Mouse (Mus musculus): ENCODE measurements around the gene Ptprt. TPM values are rescaled to one million over a fixed set of nuclear protein-coding genes. Genes with fewer than 3 reads are reported as not detected.

Gene Ptprt
- polyA plus RNA-seq, 1 experiment from 2014 or later = 0.61 TPM

DNA sequence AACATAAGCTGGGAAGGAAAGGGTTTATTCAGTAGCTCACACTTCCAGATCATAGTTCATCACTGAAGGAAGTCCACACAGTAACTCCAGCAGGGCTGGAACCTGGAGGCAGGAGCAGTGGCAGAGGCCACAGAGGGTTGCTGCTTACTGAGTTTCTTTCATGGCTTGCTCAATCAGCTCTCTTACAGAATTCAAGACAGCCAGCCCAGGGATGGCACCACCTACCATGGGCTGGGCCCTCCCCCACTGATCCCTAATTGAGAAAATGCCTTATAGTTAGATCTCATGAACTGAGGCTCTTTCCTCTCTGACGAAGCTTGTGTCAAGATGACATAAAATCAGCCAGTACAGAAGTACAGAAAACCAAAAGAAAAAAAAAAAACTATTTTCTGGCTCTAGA lies 311.9 kb downstream of the Ptprt start:
- Histone ChIP-seq H3K4me2 (ENCODE audit: low read length) (no peak overlapping the region), H3K9me3 (ENCODE audit: control insufficient read depth, low read length) (no peaks in the 10 kb centered on the region), H3K36me3 (ENCODE audit: control insufficient read depth, insufficient read depth, low read length) (no peaks in the 10 kb centered on the region), H3K4me3 (ENCODE audit: control insufficient read depth in 1 of 2, insufficient read depth in 1 of 2, low read depth in 1 of 2, low read length in 2 of 2) (no peak overlapping the region), H3K27ac (replicated peaks in 1 of 2; ENCODE audit: control insufficient read depth in 1 of 2, insufficient read depth in 1 of 2, low read depth in 2 of 2, low read length in 2 of 2) (no peak overlapping the region), H3K9ac (ENCODE audit: low read length) (no peak overlapping the region), H3K27me3 (ENCODE audit: control insufficient read depth, insufficient read depth, low read length) (no peaks in the 10 kb centered on the region), H3K4me1 (ENCODE audit: control insufficient read depth in 2 of 2, insufficient read depth in 2 of 2, low read length in 2 of 2) (no peaks in the 10 kb centered on the region)
- no peak for ATAC-seq (ENCODE audit: insufficient number of reproducible peaks, insufficient read depth, low FRiP score, low read depth)
- WGBS = 37% methylated on average over 1 of the region's 1 CpGs

DNA sequence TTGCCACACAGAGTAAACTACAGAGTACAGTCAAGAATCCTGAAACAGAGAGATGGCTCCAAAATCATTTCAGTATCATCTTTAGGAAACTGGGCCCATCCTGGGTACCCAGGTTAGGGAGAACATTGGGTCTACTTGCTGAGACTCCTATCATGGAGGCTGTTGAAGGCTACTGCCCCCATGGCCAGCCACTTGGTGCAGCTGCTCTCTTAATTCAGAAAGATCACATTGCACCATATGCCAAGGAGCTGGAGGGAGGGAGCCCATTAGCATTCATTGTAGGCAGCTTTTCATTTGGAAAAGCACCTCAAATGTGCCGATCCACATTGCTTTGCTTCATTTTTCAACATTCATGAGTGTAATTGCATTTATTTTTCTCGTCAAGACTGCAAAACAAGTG lies 319.1 kb downstream of the Ptprt start:
- no peak overlapping the region for H3K4me2 ChIP-seq (ENCODE audit: low read length)
- no peaks in the 10 kb centered on the region for H3K9me3 ChIP-seq (ENCODE audit: control insufficient read depth, low read length)
- no peaks in the 10 kb centered on the region for H3K4me1 ChIP-seq (ENCODE audit: control insufficient read depth in 2 of 2, insufficient read depth in 2 of 2, low read length in 2 of 2)
- ATAC-seq (ENCODE audit: insufficient number of reproducible peaks, insufficient read depth, low FRiP score, low read depth) = no peak
- no peaks in the 10 kb centered on the region for H3K36me3 ChIP-seq (ENCODE audit: control insufficient read depth, insufficient read depth, low read length)
- 68% methylated on average over 2 of the region's 2 CpGs for WGBS
- H3K9ac ChIP-seq (ENCODE audit: low read length) = no peak overlapping the region
- no peaks in the 10 kb centered on the region for H3K27me3 ChIP-seq (ENCODE audit: control insufficient read depth, insufficient read depth, low read length)
- H3K4me3 ChIP-seq (ENCODE audit: control insufficient read depth in 1 of 2, insufficient read depth in 1 of 2, low read depth in 1 of 2, low read length in 2 of 2) = no peak overlapping the region
- no peak overlapping the region for H3K27ac ChIP-seq (replicated peaks in 1 of 2; ENCODE audit: control insufficient read depth in 1 of 2, insufficient read depth in 1 of 2, low read depth in 2 of 2, low read length in 2 of 2)

DNA sequence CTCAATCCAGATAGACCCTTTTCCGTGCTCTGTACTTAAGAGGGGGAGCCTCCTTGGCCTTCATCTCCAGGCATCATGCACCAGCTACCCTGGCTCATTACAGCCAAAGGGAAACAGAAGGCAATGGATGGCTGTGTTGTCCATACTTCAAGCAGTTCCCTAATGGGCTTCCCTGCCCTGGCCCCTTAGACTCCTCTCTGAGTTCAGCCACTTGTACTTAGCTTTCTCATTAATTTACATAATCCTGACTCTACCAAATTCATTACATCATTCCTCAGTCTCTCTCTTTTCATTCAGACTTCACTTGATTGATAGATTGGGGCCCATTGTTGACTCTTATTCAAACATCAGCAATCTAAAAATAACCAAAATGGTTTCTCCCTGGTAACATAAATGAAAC lies 320.7 kb downstream of the Ptprt start:
- Histone ChIP-seq H3K9ac (ENCODE audit: low read length) (no peak overlapping the region), H3K36me3 (ENCODE audit: control insufficient read depth, insufficient read depth, low read length) (no peaks in the 10 kb centered on the region), H3K4me2 (ENCODE audit: low read length) (no peak overlapping the region), H3K4me3 (ENCODE audit: control insufficient read depth in 1 of 2, insufficient read depth in 1 of 2, low read depth in 1 of 2, low read length in 2 of 2) (no peak overlapping the region), H3K27ac (replicated peaks in 1 of 2; ENCODE audit: control insufficient read depth in 1 of 2, insufficient read depth in 1 of 2, low read depth in 2 of 2, low read length in 2 of 2) (no peak overlapping the region), H3K4me1 (ENCODE audit: control insufficient read depth in 2 of 2, insufficient read depth in 2 of 2, low read length in 2 of 2) (no peaks in the 10 kb centered on the region), H3K9me3 (ENCODE audit: control insufficient read depth, low read length) (no peaks in the 10 kb centered on the region), H3K27me3 (ENCODE audit: control insufficient read depth, insufficient read depth, low read length) (no peaks in the 10 kb centered on the region)
- ATAC-seq (ENCODE audit: insufficient number of reproducible peaks, insufficient read depth, low FRiP score, low read depth) = no peak
- WGBS = 79% methylated on average over 1 of the region's 1 CpGs

DNA sequence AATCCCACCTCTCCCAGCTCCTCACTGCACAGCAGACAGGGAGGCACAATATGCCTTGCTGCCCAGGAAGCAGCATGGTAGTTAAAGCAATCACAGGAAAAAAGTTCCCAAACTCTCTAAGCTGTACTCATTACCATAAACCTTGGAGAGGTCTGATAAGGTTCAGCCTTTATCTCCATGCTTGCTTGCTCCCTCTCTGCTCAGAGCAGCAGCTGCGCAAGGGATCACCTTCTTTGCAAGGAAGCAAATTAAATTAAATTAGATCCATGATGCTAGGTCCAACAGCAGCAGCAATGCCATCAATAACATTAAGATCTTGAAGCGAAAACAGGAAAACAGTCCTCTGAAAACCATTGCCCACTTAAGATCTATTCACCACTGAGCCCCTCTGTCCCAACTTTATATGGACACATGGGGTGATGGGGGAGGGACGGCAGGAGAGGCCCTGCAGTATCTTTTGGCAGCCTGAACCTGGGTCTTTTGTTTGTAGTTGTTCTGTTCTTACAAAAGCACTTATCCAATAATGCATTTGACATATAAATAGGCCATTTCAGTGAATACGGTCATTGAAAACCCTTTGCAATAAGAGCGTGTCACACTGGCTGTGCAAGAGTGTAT lies 328.8 kb downstream of the Ptprt start:
- WGBS = 67% methylated on average over 5 of the region's 5 CpGs
- Histone ChIP-seq H3K27ac (replicated peaks in 1 of 2; ENCODE audit: control insufficient read depth in 1 of 2, insufficient read depth in 1 of 2, low read depth in 2 of 2, low read length in 2 of 2) (no peak overlapping the region), H3K4me2 (ENCODE audit: low read length) (no peak overlapping the region), H3K9ac (ENCODE audit: low read length) (no peak overlapping the region), H3K9me3 (ENCODE audit: control insufficient read depth, low read length) (no peaks in the 10 kb centered on the region), H3K27me3 (ENCODE audit: control insufficient read depth, insufficient read depth, low read length) (no peaks in the 10 kb centered on the region), H3K36me3 (ENCODE audit: control insufficient read depth, insufficient read depth, low read length) (no peaks in the 10 kb centered on the region), H3K4me1 (ENCODE audit: control insufficient read depth in 2 of 2, insufficient read depth in 2 of 2, low read length in 2 of 2) (no peaks in the 10 kb centered on the region), H3K4me3 (ENCODE audit: control insufficient read depth in 1 of 2, insufficient read depth in 1 of 2, low read depth in 1 of 2, low read length in 2 of 2) (no peak overlapping the region)
- no peak for ATAC-seq (ENCODE audit: insufficient number of reproducible peaks, insufficient read depth, low FRiP score, low read depth)

DNA sequence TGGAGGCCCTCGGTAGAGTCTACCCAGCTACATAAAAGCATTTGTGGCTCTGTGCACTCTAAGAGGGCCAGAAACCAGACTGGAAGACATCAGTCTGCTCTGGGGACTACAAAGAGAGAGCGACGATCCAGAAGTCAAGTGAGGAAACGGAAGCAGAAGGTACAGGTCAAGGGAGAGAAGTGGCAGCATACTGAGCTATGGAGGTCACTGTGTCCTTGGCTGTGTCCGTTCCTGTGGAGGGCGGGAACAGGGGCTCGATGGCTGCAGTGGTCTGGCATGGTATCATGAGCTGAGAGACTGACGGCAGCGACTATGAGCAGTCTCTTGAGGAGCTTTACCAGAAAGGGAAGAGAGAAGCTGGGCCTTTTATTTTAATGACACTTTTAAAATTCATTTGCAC lies 331.5 kb downstream of the Ptprt start:
- WGBS = 62% methylated on average over 9 of the region's 9 CpGs
- Histone ChIP-seq H3K36me3 (ENCODE audit: control insufficient read depth, insufficient read depth, low read length) (no peaks in the 10 kb centered on the region), H3K9ac (ENCODE audit: low read length) (no peak overlapping the region), H3K27me3 (ENCODE audit: control insufficient read depth, insufficient read depth, low read length) (no peaks in the 10 kb centered on the region), H3K27ac (replicated peaks in 1 of 2; ENCODE audit: control insufficient read depth in 1 of 2, insufficient read depth in 1 of 2, low read depth in 2 of 2, low read length in 2 of 2) (no peak overlapping the region), H3K9me3 (ENCODE audit: control insufficient read depth, low read length) (no peaks in the 10 kb centered on the region), H3K4me1 (ENCODE audit: control insufficient read depth in 2 of 2, insufficient read depth in 2 of 2, low read length in 2 of 2) (no peaks in the 10 kb centered on the region), H3K4me2 (ENCODE audit: low read length) (no peak overlapping the region), H3K4me3 (ENCODE audit: control insufficient read depth in 1 of 2, insufficient read depth in 1 of 2, low read depth in 1 of 2, low read length in 2 of 2) (no peak overlapping the region)
- ATAC-seq (ENCODE audit: insufficient number of reproducible peaks, insufficient read depth, low FRiP score, low read depth) = no peak

DNA sequence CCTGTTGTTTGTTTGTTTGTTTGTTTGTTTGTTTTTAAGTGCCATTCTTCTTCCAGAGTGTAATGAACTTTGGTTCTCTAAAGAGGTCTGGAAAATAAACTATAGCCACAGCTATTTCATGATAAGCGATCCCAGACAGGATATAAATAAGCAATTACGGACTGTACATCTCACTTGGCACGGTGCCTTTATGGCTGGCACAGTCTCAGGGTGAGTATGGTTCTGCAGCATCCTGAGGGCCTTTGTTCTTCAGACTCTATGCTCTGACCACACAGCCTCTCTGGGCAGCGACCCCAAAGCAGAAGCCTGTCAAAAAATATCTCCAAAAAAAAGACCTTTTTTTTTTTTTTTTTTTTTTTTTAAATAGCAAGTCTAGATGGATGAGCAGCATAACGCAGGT lies 338.5 kb downstream of the Ptprt start:
- no peak overlapping the region for H3K4me3 ChIP-seq (ENCODE audit: control insufficient read depth in 1 of 2, insufficient read depth in 1 of 2, low read depth in 1 of 2, low read length in 2 of 2)
- no peaks in the 10 kb centered on the region for H3K4me1 ChIP-seq (ENCODE audit: control insufficient read depth in 2 of 2, insufficient read depth in 2 of 2, low read length in 2 of 2)
- H3K4me2 ChIP-seq (ENCODE audit: low read length) = no peak overlapping the region
- 64% methylated on average over 5 of the region's 5 CpGs for WGBS
- H3K27ac ChIP-seq (replicated peaks in 1 of 2; ENCODE audit: control insufficient read depth in 1 of 2, insufficient read depth in 1 of 2, low read depth in 2 of 2, low read length in 2 of 2) = no peak overlapping the region
- H3K36me3 ChIP-seq (ENCODE audit: control insufficient read depth, insufficient read depth, low read length) = no peaks in the 10 kb centered on the region
- no peaks in the 10 kb centered on the region for H3K27me3 ChIP-seq (ENCODE audit: control insufficient read depth, insufficient read depth, low read length)
- ATAC-seq (ENCODE audit: insufficient number of reproducible peaks, insufficient read depth, low FRiP score, low read depth) = no peak
- H3K9me3 ChIP-seq (ENCODE audit: control insufficient read depth, low read length) = no peaks in the 10 kb centered on the region
- H3K9ac ChIP-seq (ENCODE audit: low read length) = no peak overlapping the region

DNA sequence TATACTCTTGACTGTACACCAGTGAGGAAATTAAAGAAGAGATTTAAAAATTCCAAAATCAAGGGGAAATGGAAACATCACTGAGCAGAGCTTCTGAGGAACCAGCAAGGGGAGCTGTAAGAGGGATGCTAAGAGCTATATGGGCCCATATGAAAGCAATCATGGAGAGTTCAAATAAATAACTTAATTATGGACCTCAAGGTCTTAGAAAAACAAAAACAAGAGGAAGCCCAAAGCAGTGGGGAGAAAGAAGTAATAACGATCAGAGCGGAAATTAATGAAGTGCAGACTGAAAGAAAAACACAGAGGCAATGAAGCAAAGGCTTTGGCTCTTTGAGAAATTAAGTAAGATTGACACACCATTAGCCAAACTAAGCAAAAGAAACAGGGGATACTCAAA lies 353.0 kb downstream of the Ptprt start:
- Histone ChIP-seq H3K27me3 (ENCODE audit: control insufficient read depth, insufficient read depth, low read length) (no peaks in the 10 kb centered on the region), H3K9me3 (ENCODE audit: control insufficient read depth, low read length) (no peaks in the 10 kb centered on the region), H3K36me3 (ENCODE audit: control insufficient read depth, insufficient read depth, low read length) (no peaks in the 10 kb centered on the region), H3K4me2 (ENCODE audit: low read length) (no peak overlapping the region), H3K4me3 (ENCODE audit: control insufficient read depth in 1 of 2, insufficient read depth in 1 of 2, low read depth in 1 of 2, low read length in 2 of 2) (no peak overlapping the region), H3K4me1 (ENCODE audit: control insufficient read depth in 2 of 2, insufficient read depth in 2 of 2, low read length in 2 of 2) (peaks cover 0 to 12% of the 10 kb centered on the region in 2 experiments; a peak in 1 of 4 replicates), H3K9ac (ENCODE audit: low read length) (no peak overlapping the region), H3K27ac (replicated peaks in 1 of 2; ENCODE audit: control insufficient read depth in 1 of 2, insufficient read depth in 1 of 2, low read depth in 2 of 2, low read length in 2 of 2) (no peak overlapping the region)
- no peak for ATAC-seq (ENCODE audit: insufficient number of reproducible peaks, insufficient read depth, low FRiP score, low read depth)
- 80% methylated on average over 2 of the region's 2 CpGs for WGBS

DNA sequence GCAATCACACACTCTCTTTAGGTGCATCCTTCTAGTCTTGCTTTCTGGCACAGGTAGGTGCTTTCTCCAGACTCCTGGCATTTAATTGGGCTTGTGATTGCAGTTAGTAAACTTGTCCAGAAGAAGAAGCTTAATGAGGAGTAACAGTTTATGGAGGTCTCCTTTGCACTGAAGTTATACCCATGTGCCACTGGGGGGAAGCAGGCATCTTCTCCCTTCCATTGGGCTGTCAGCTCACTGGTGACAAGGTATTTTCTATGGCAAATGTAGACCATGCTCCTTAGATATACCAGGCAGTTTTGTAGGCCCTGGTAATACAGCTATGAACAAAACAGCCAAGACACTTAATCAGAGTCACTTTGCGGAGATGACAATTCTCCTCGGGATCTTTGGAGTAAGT lies 366.9 kb downstream of the Ptprt start:
- Histone ChIP-seq H3K36me3 (ENCODE audit: control insufficient read depth, insufficient read depth, low read length) (no peaks in the 10 kb centered on the region), H3K4me3 (ENCODE audit: control insufficient read depth in 1 of 2, insufficient read depth in 1 of 2, low read depth in 1 of 2, low read length in 2 of 2) (no peak overlapping the region), H3K9ac (ENCODE audit: low read length) (no peak overlapping the region), H3K4me1 (ENCODE audit: control insufficient read depth in 2 of 2, insufficient read depth in 2 of 2, low read length in 2 of 2) (no peaks in the 10 kb centered on the region), H3K4me2 (ENCODE audit: low read length) (no peak overlapping the region), H3K27ac (replicated peaks in 1 of 2; ENCODE audit: control insufficient read depth in 1 of 2, insufficient read depth in 1 of 2, low read depth in 2 of 2, low read length in 2 of 2) (no peak overlapping the region), H3K27me3 (ENCODE audit: control insufficient read depth, insufficient read depth, low read length) (no peaks in the 10 kb centered on the region), H3K9me3 (ENCODE audit: control insufficient read depth, low read length) (peaks cover 9% of the 10 kb centered on the region)
- ATAC-seq (ENCODE audit: insufficient number of reproducible peaks, insufficient read depth, low FRiP score, low read depth) = no peak
- WGBS = 87% methylated on average over 2 of the region's 2 CpGs

All from heart, embryonic 14.5 days (tissue).